Mouse (Mus musculus) testis, adult 2 months (tissue): ENCODE measurements around the gene Stn1.

Experiments used
- CTCF ChIP-seq: fragments of 200-500 bp; IDR thresholded peaks from 2 replicates; pipeline ENCODE4 v1.5.1; 2012; ENCODE audit warnings: low read depth, mild to moderate bottlenecking, inconsistent platforms, low read length, moderate library complexity; ENCODE audit not compliant: control insufficient read depth, insufficient read depth, insufficient replicate concordance
- POLR2A ChIP-seq: fragments of 200-500 bp; IDR thresholded peaks from 2 replicates; pipeline ENCODE4 v1.6.1; 2012; ENCODE audit warnings: low read depth, mild to moderate bottlenecking, inconsistent platforms, low read length, moderate library complexity; ENCODE audit not compliant: control insufficient read depth

DNA sequence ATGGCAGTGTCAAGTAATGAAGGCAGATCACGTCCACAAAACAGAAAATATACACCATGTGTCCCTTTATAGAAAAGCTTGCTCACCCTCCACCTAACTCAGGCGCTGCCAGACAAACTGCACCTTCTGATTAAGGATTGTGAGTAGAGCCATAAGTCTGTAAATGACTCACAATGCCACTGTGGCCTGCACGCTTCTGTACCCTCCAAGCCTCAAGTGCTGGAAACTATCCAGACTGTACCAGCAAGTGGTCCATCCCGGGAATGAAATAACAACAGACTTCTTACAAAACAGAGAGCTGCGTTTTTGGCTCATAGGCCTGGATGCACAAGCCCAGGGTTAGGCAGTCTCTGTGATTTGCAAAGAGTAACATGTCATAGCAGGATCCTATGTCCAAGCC is 15.9 kb downstream of the Stn1 start:
- TF ChIP-seq POLR2A (no peak), CTCF (no peak)
